Mouse (Mus musculus) heart, adult 8-10 months (tissue): ENCODE measurements around the gene Rnf126. TPM values are rescaled to one million over a fixed set of nuclear protein-coding genes. Genes with fewer than 3 reads are reported as not detected.
A peak's percentile ranks its signal among the peaks of the same experiment; 100 is the strongest.

ENCODE experiments used
- DNase-seq: peaks from one replicate; pipeline ENCODE4 v3.0.0; 2022; ENCODE audit warnings: low spot score
- total RNA-seq, 4 experiments: library from RNA; stranded (reverse); gene quantifications; 2 replicates each; pipeline ENCODE4 v1.2.4; 2022

The Rnf126 gene
- total RNA-seq, 4 experiments from 2014 or later = 20.2 to 23.2 (median 21.5) TPM

GRCm38 (mm10) chr10:79735361-79735760, 31.4 kb downstream of the Rnf126 start:
- DNase-seq = no peak

- no peak for DNase-seq
These were observed 32.9 kb downstream of the Rnf126 start for GRCm38 (mm10) chr10:79733847-79734246.

- no peak for DNase-seq
These were observed 34.3 kb downstream of the Rnf126 start for GRCm38 (mm10) chr10:79732500-79732899.

- no peak for DNase-seq
These were observed 37.3 kb downstream of the Rnf126 start for GRCm38 (mm10) chr10:79729357-79729965.

GRCm38 (mm10) chr10:79728323-79729249, 38.2 kb downstream of the Rnf126 start:
- DNase-seq = no peak

- no peak for DNase-seq
These were observed 40.7 kb downstream of the Rnf126 start for GRCm38 (mm10) chr10:79726090-79726489.

- no peak for DNase-seq
These were observed 43.1 kb downstream of the Rnf126 start for GRCm38 (mm10) chr10:79723692-79724091.

GRCm38 (mm10) chr10:79723047-79723446, 43.7 kb downstream of the Rnf126 start:
- no peak for DNase-seq

GRCm38 (mm10) chr10:79721089-79721488, 45.7 kb downstream of the Rnf126 start:
- no peak for DNase-seq

- peak; percentile 60 for DNase-seq
These were observed 49.0 kb downstream of the Rnf126 start for GRCm38 (mm10) chr10:79717640-79718357.

- no peak for DNase-seq
These were observed 49.8 kb downstream of the Rnf126 start for GRCm38 (mm10) chr10:79716988-79717355.

- DNase-seq = no peak
These were observed 50.3 kb downstream of the Rnf126 start, which contains the start of gene Hcn2 for GRCm38 (mm10) chr10:79716254-79716987. Gene Hcn2, plus strand, starts transcription at chr10:79716634.

GRCm38 (mm10) chr10:79714996-79715395, 51.8 kb downstream of the Rnf126 start:
- no peak for DNase-seq

GRCm38 (mm10) chr10:79713163-79713562, 53.6 kb downstream of the Rnf126 start:
- no peak for DNase-seq

- DNase-seq = peak; percentile 72
These were observed 54.1 kb downstream of the Rnf126 start for GRCm38 (mm10) chr10:79712499-79713126.

GRCm38 (mm10) chr10:79712029-79712428, 54.7 kb downstream of the Rnf126 start:
- DNase-seq = no peak

- no peak for DNase-seq
These were observed 57.4 kb downstream of the Rnf126 start for GRCm38 (mm10) chr10:79709307-79709706.

- DNase-seq = no peak
These were observed 58.1 kb downstream of the Rnf126 start for GRCm38 (mm10) chr10:79708668-79709067.
